Mouse (Mus musculus) bone marrow macrophage, adult 2 months (primary cell): Measurements from ENCODE around the gene Fbxl17.

Experiments
- CTCF ChIP-seq: IDR thresholded peaks from 2 replicates; pipeline ENCODE4 v1.5.1; 2012; ENCODE audit warnings: low read depth, mild to moderate bottlenecking, low read length, moderate library complexity
- POLR2A ChIP-seq: IDR thresholded peaks from 2 replicates; pipeline ENCODE4 v1.6.1; 2012; ENCODE audit warnings: mild to moderate bottlenecking, low read depth, low read length, borderline replicate concordance

GRCm38 (mm10) chr17:63533074-63533836, 33.4 kb upstream of the Fbxl17 start:
- TF ChIP-seq CTCF (no peak), POLR2A (no peak)
